Mouse (Mus musculus) limb, embryonic 11.5 days (tissue): Measurements from ENCODE around the gene Irf2bp2. TPM values are rescaled to one million over a fixed set of nuclear protein-coding genes. Genes with fewer than 3 reads are reported as not detected.

ENCODE experiments used
- ATAC-seq: fragments of 200-750 bp; cut with Nextera tagmentation; 2 replicates; pipeline ENCODE4 v1.8.0; 2017; ENCODE audit warnings: low read depth; ENCODE audit not compliant: insufficient number of reproducible peaks, low FRiP score, low TSS enrichment
- DNase-seq: peaks from one replicate; pipeline ENCODE4 v3.0.0-alpha.2; 2015; ENCODE audit warnings: low spot score
- H3K27ac ChIP-seq: fragments of 300-500 bp; sonication (generic); replicated peaks from 2 replicates; pipeline ENCODE4 v1.5.1; 2014; ENCODE audit warnings: low read depth, mild to moderate bottlenecking, low read length
- H3K27me3 ChIP-seq: fragments of 300-500 bp; sonication (generic); 2 replicates; pipeline ENCODE4 v1.6.1; 2014; ENCODE audit warnings: mild to moderate bottlenecking, low read length, mixed read lengths; ENCODE audit not compliant: control insufficient read depth, insufficient read depth
- H3K36me3 ChIP-seq: fragments of 300-500 bp; sonication (generic); 2 replicates; pipeline ENCODE4 v1.6.1; 2014; ENCODE audit warnings: mild to moderate bottlenecking, low read length, moderate library complexity, mixed read lengths; ENCODE audit not compliant: control insufficient read depth, insufficient read depth
- H3K4me1 ChIP-seq: fragments of 300-500 bp; sonication (generic); 2 replicates; pipeline ENCODE4 v1.6.1; 2014; ENCODE audit warnings: low read length, mixed read lengths; ENCODE audit not compliant: control insufficient read depth, insufficient read depth
- H3K4me2 ChIP-seq: fragments of 300-500 bp; sonication (generic); 2 replicates; pipeline ENCODE4 v1.6.1; 2014; ENCODE audit warnings: low read depth, mild to moderate bottlenecking, moderate library complexity; ENCODE audit not compliant: severe bottlenecking
- H3K4me3 ChIP-seq: fragments of 300-500 bp; sonication (generic); 2 replicates; pipeline ENCODE4 v1.5.1; 2014; ENCODE audit warnings: low read depth, low read length
- H3K9ac ChIP-seq: fragments of 300-500 bp; sonication (generic); 2 replicates; pipeline ENCODE4 v1.6.1; 2014; ENCODE audit warnings: mild to moderate bottlenecking, low read length
- H3K9me3 ChIP-seq: fragments of 300-500 bp; sonication (generic); 2 replicates; pipeline ENCODE4 v1.6.1; 2016; ENCODE audit warnings: low read length; ENCODE audit not compliant: control insufficient read depth
- WGBS: fragments of 180-500 bp; shearing (Covaris S2); extraction: QIAGEN DNeasy Blood & Tissue Kit; methylation state at CpG from one replicate; pipeline ENCODE4 v1.1.7; 2014; 5-methylcytosine and 5-hydroxymethylcytosine counted together
- polyA plus RNA-seq: library from polyadenylated mRNA; unstranded; fragments of >200 nt; fragmentation: Nextera tagmentation; extraction: Ambion mirVana; gene quantifications from 2 replicates; pipeline ENCODE4 v1.2.1, GENCODE M21; 2014

The Irf2bp2 gene
- polyA plus RNA-seq, 1 experiment from 2014 or later: 5.6 TPM

DNA sequence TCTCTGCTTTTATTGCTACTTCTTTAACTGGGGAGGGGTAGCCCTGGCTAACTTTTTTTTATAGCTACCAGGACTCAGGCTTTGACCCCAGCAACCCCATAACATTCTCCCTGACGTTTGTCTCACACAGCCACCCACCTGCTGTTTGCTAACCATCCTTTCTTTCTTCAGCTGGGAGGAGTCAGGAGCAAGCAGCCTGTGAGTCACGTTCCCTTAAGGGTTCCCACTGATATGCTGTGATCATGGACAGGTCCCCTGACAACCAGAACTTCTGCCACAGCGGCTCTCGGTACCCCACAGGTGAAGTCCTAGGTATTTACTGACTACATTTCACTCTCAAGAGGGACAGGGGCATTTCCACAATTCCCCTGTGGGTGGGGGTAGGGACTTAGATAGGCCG, 19.4 kb upstream of the Irf2bp2 start:
- H3K27me3 ChIP-seq: no peaks in the 10 kb centered on the region
- no peaks in the 10 kb centered on the region for H3K36me3 ChIP-seq
- no peaks in the 10 kb centered on the region for H3K9me3 ChIP-seq
- 64% methylated on average over 5 of the region's 5 CpGs for WGBS
- H3K9ac ChIP-seq: no peak overlapping the region
- no peak overlapping the region for H3K4me2 ChIP-seq
- DNase-seq (no peak), ATAC-seq (no peak)
- peaks cover 15% of the 10 kb centered on the region for H3K4me1 ChIP-seq
- no peak overlapping the region for H3K4me3 ChIP-seq
- no peak overlapping the region for H3K27ac ChIP-seq

DNA sequence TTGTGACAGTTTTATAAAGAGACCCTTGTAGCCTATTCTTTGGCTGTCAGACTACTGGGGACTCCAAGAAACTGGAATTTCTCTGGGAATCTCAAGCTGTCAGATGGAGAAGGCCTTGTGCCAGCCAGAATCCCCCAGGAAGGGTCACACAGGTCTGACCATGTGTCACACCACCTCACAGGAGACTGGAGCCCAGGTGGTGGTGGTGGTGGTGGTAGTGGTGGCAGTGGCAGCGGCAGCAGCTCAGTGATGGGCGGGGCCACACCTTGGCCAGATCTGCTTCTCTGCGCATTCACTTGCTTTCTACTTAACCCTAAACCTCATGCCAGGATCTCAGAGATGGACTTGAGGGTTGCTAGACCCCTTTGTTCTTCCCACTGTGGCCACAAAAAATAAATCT, 19.0 kb upstream of the Irf2bp2 start:
- Histone ChIP-seq H3K4me2 (no peak overlapping the region), H3K27me3 (no peaks in the 10 kb centered on the region), H3K9me3 (no peaks in the 10 kb centered on the region), H3K4me1 (peaks cover 15% of the 10 kb centered on the region), H3K27ac (no peak overlapping the region), H3K4me3 (no peak overlapping the region), H3K36me3 (no peaks in the 10 kb centered on the region), H3K9ac (no peak overlapping the region)
- DNase-seq (no peak), ATAC-seq (no peak)
- 80% methylated on average over 3 of the region's 3 CpGs for WGBS

DNA sequence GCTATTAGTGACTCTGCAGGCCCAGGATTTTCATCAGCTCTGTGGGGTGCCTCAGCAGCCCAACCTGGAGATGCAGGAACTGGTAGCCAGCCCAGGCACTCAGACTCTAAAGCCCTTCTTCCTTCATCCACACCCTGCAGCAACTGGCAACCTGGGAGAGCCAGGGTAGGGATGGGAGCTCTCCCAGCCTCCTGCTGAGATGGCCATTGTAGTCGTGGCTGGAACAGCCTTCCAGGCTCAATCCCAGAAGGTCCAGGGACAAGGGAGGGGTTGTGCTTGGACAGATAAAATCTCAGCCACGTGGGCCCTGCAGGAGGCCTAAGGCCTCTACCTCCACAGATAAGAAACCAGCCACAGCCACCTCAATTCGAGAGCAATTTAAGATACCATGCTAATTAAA, 16.9 kb upstream of the Irf2bp2 start:
- ATAC-seq: no peak
- H3K4me1 ChIP-seq: peaks cover 12% of the 10 kb centered on the region
- no peaks in the 10 kb centered on the region for H3K27me3 ChIP-seq
- H3K9ac ChIP-seq: no peak overlapping the region
- DNase-seq: no peak
- H3K27ac ChIP-seq: no peak overlapping the region
- H3K36me3 ChIP-seq: no peaks in the 10 kb centered on the region
- no peak overlapping the region for H3K4me3 ChIP-seq
- no peak overlapping the region for H3K4me2 ChIP-seq
- H3K9me3 ChIP-seq: no peaks in the 10 kb centered on the region
- WGBS: 0% methylated on average over 3 of the region's 3 CpGs

DNA sequence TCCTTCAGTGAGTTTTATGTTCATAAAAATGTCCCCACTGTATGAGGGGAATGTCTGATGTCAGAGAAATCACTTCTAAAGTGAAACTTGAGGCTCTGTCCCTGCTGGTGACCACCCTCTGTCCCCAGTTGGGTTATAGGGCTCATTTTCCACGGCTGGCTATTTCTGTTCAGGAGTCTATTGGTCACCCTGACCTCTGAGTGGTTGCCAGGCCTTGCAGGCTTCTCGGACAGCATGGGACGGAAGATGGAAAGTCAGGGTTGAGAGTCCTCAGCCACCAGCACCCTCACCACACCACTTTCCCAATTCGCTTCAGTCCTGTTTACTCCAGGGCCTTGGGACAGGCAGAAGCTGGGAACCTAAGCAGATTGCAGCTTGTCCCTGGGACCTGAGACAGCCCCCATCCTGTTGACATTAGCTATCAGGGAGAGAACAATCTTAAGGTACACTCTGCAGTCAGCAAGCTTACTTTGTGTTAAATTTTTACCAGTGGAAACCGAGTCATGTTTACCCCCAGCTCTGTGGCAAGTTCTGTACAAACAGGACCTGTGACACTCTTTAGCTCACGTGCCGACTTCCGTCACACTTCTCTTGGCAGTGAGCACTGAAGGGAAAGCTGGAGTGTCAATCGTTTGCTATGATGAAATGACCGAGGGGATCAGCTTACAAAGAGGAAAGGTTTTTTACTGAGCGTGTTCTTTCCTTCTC, 15.9 kb upstream of the Irf2bp2 start:
- H3K9ac ChIP-seq: no peak overlapping the region
- no peaks in the 10 kb centered on the region for H3K9me3 ChIP-seq
- H3K4me3 ChIP-seq: no peak overlapping the region
- H3K36me3 ChIP-seq: no peaks in the 10 kb centered on the region
- H3K4me1 ChIP-seq: peaks cover 7% of the 10 kb centered on the region
- WGBS: 87% methylated on average over 11 of the region's 11 CpGs
- no peaks in the 10 kb centered on the region for H3K27me3 ChIP-seq
- DNase-seq (no peak), ATAC-seq (no peak)
- no peak overlapping the region for H3K4me2 ChIP-seq
- no peak overlapping the region for H3K27ac ChIP-seq

DNA sequence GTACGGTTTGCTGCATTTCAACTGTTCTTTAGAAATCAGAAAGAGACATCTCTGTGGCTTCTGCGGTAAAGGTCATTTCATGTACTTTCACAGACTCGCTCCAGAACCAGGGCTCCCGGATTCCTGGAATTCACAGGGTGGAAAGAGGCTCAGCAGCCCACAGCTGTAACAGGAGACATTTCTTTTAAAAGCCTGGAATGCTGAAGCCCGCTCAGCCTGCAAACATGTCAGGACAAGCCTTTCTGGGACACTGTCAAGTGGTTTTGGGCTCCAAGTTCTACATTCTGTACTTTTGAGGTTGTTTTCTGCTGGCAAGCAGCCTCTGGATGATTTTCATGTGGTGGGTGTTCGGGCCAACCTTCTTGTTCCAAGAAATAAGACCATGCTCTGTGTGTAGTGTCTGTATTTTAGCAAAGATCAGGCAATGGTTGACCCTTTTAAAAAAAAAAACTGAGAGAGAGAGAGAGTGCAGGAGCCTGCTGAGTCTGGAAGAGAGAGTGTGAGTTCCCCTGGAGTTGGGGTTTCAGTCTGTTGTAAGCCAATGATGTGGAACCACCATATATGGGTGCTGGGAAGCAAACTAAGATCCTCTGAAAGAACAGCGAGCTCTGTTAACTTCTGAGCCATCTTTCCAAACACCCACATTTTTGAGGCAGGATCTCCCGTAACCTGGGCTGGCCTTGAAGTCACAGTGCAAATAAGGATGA, 9.6 kb upstream of the Irf2bp2 start:
- peak overlapping the region; percentile 12; the same call in 1 of the 2 replicates for H3K9ac ChIP-seq
- WGBS: 43% methylated on average over 8 of the region's 8 CpGs
- H3K9me3 ChIP-seq: no peaks in the 10 kb centered on the region
- H3K27ac ChIP-seq: peak overlapping the region; percentile 79
- ATAC-seq (no peak), DNase-seq (peak; percentile 56)
- H3K4me3 ChIP-seq: no peak overlapping the region
- H3K4me2 ChIP-seq: no peak overlapping the region
- H3K27me3 ChIP-seq: no peaks in the 10 kb centered on the region
- peaks cover 16% of the 10 kb centered on the region for H3K4me1 ChIP-seq
- no peaks in the 10 kb centered on the region for H3K36me3 ChIP-seq

DNA sequence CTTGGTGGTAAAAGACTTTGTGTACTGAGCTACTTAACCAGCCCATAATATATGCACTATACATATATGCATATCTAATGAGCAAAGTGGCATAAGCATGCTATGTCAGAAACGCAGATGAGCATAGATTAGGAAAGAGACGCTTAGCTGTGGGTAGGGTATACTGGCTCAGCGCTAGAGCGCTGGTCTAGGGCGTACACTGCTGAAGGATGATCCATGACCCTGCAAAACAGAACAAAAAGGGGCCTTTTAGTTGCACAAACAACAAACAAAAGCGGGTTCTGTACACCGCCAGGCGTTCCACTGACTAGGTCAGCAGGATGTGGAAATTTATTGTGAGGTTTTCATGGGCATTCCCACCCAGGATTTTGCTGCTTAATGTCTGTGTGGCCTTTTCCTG, 8.9 kb upstream of the Irf2bp2 start:
- ATAC-seq: no peak

DNA sequence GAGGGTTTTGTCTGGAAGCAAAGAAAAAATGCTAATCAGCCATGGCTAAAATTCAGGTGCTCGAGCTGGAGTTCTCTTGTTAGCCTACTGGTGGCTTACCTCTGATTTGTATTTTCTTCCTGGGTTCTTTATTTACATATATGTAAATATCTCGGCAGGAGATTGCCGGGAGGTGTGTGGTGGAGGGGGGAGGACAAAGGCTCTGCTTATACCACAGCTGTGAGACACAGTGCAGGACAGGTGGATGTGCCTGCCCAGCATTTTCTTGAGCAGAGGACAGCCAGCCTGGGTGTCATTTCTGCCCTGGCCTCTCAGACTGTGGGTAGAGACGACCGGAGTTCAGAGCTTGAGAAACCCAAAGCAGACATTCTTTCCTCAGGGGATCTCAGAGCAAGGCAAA, 7.5 kb upstream of the Irf2bp2 start:
- DNase-seq: no peak
- Histone ChIP-seq H3K36me3 (no peaks in the 10 kb centered on the region), H3K4me2 (no peak overlapping the region), H3K4me3 (no peak overlapping the region), H3K27me3 (no peaks in the 10 kb centered on the region), H3K9ac (no peak overlapping the region), H3K4me1 (peaks cover 22% of the 10 kb centered on the region), H3K9me3 (no peaks in the 10 kb centered on the region), H3K27ac (no peak overlapping the region)
- no peak for ATAC-seq
- 33% methylated on average over 5 of the region's 5 CpGs for WGBS

More for the DNA sequence above, 8.9 kb upstream of the Irf2bp2 start:
- 75% methylated on average over 8 of the region's 8 CpGs for WGBS
- no peak overlapping the region for H3K4me2 ChIP-seq
- no peaks in the 10 kb centered on the region for H3K36me3 ChIP-seq
- no peak overlapping the region for H3K4me3 ChIP-seq
- no peaks in the 10 kb centered on the region for H3K27me3 ChIP-seq
- peaks cover 16% of the 10 kb centered on the region for H3K4me1 ChIP-seq
- H3K27ac ChIP-seq: peak overlapping the region; percentile 79
- H3K9me3 ChIP-seq: no peaks in the 10 kb centered on the region
- no peak for DNase-seq
- no peak overlapping the region for H3K9ac ChIP-seq

DNA sequence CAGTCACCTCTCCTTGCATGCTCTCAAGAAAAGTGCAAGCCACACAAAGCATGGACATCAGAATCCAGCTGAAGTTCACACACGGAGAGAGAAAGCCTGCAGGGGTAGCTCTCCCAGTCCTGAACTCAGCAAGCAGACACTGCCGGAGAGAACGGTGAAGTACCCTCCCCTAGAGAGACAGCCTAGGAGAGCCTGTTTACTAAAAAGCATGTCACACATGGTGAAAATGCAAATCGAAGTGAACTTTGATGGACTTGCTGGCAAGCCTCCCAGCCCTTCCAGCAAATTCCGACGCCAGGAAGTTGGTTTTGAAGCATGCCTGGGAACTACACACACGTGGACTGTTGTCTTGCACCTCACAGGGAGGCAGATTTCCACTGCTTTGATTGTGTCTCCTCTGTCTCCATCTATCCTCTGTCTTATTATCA, 7.0 kb upstream of the Irf2bp2 start:
- Histone ChIP-seq H3K4me2 (no peak overlapping the region), H3K9me3 (no peaks in the 10 kb centered on the region), H3K4me1 (peaks cover 24% of the 10 kb centered on the region), H3K36me3 (no peaks in the 10 kb centered on the region), H3K27ac (no peak overlapping the region), H3K27me3 (no peaks in the 10 kb centered on the region), H3K9ac (no peak overlapping the region), H3K4me3 (no peak overlapping the region)
- ATAC-seq (no peak), DNase-seq (no peak)
- 15% methylated on average over 7 of the region's 7 CpGs for WGBS
